Mouse (Mus musculus) G1E-ER4 (cell line): ENCODE results near the gene Lrig3. TPM values are rescaled to one million over a fixed set of nuclear protein-coding genes. Genes with fewer than 3 reads are reported as not detected.

Source experiments
- GATA1 ChIP-seq: IDR thresholded peaks from one replicate; pipeline ENCODE4 v1.8.0; 2012; ENCODE audit warnings: low read length, inconsistent platforms
- polyA plus RNA-seq: library from polyadenylated mRNA; stranded (reverse); fragments of >175 nt; gene quantifications from 2 replicates; pipeline ENCODE4 v1.2.3, GENCODE M21; 2012

Gene Lrig3
- polyA plus RNA-seq = not detected in 2 replicates

- no peak for TF ChIP-seq GATA1
Observed at GRCm38 (mm10) chr10:125965968-125966480, at the start of gene Lrig3. Gene Lrig3 (plus strand): TSS chr10:125966168.

GRCm38 (mm10) chr10:125916781-125917180, 49.2 kb upstream of the Lrig3 start:
- no peak for TF ChIP-seq GATA1

GRCm38 (mm10) chr10:125917436-125917871, 48.5 kb upstream of the Lrig3 start:
- no peak for TF ChIP-seq GATA1

GRCm38 (mm10) chr10:125918994-125919393, 47.0 kb upstream of the Lrig3 start:
- TF ChIP-seq GATA1 = no peak

GRCm38 (mm10) chr10:125921654-125922446, 44.1 kb upstream of the Lrig3 start:
- no peak for TF ChIP-seq GATA1

- no peak for TF ChIP-seq GATA1
Observed at GRCm38 (mm10) chr10:125929961-125930360, 36.0 kb upstream of the Lrig3 start.

GRCm38 (mm10) chr10:125933388-125933787, 32.6 kb upstream of the Lrig3 start:
- no peak for TF ChIP-seq GATA1

- no peak for TF ChIP-seq GATA1
Observed at GRCm38 (mm10) chr10:125934095-125934494, 31.9 kb upstream of the Lrig3 start.

GRCm38 (mm10) chr10:125937517-125938497, 28.2 kb upstream of the Lrig3 start:
- no peak for TF ChIP-seq GATA1

GRCm38 (mm10) chr10:125938528-125939402, 27.2 kb upstream of the Lrig3 start:
- no peak for TF ChIP-seq GATA1

GRCm38 (mm10) chr10:125940316-125941059, 25.5 kb upstream of the Lrig3 start:
- TF ChIP-seq GATA1 = no peak

- no peak for TF ChIP-seq GATA1
Observed at GRCm38 (mm10) chr10:125943098-125943497, 22.9 kb upstream of the Lrig3 start.

- no peak for TF ChIP-seq GATA1
Observed at GRCm38 (mm10) chr10:125944762-125945504, 21.0 kb upstream of the Lrig3 start.

GRCm38 (mm10) chr10:125948842-125949474, 17.0 kb upstream of the Lrig3 start:
- TF ChIP-seq GATA1 = no peak
